ENCODE assay signal across 11 mouse cellular contexts in genomic region chr10:10307384-10307783, GRCm38 (mm10).
DNase-seq lines count a peak whose midpoint lies in the region; ATAC-seq and TF ChIP-seq lines count a peak whose summit lies in the region.
"Had no signal": no experiment of that assay in that cellular context is flagged by ENCODE, and none has a peak within 500 bp of the region (broad histone marks: within the 10 kb centered on the region; RNA-seq: fewer than 3 reads in every experiment).

No protein-coding gene starts in this region.

- peak; percentile 33 for DNase-seq in liver, postnatal 0 days
- DNase-seq in liver, embryonic 11.5 days (ENCODE audit: low spot score) = no peak
- DNase-seq in T-cell, adult 2 months (ENCODE audit: low spot score) = peak; percentile 60
- peak; percentile 47 to 54 for DNase-seq in kidney, postnatal 25 days
- no peak for DNase-seq in hindbrain, embryonic 14.5 days (ENCODE audit: low spot score)
- DNase-seq in retina, embryonic 14.5 days (ENCODE audit: low spot score) = no peak
- DNase-seq in ovary, adult 18-20 months (ENCODE audit: low spot score) = no peak
- DNase-seq: forebrain, postnatal 0 days had no signal

- H3K27me3 ChIP-seq in liver, postnatal 0 days (ENCODE audit: insufficient read depth, low read length) = no peaks in the 10 kb centered on the region
- H3K27me3 ChIP-seq in liver, embryonic 11.5 days (replicated peaks; ENCODE audit: control insufficient read depth, insufficient read depth, low read length) = no peaks in the 10 kb centered on the region
- no peaks in the 10 kb centered on the region for H3K27me3 ChIP-seq in hindbrain, embryonic 14.5 days (ENCODE audit: control insufficient read depth, insufficient read depth, low read length)
- H3K27me3 ChIP-seq: heart, embryonic 12.5 days; limb, embryonic 15.5 days had no signal

- H3K27ac ChIP-seq in liver, postnatal 0 days (ENCODE audit: low read depth) = no peak overlapping the region
- no peak overlapping the region for H3K27ac ChIP-seq in liver, embryonic 11.5 days (ENCODE audit: low read depth, low read length)
- H3K27ac ChIP-seq in hindbrain, embryonic 14.5 days = no peak overlapping the region
- H3K27ac ChIP-seq: limb, embryonic 15.5 days had no signal

- no peaks in the 10 kb centered on the region for H3K9me3 ChIP-seq in liver, postnatal 0 days (ENCODE audit: low read length)
- no peaks in the 10 kb centered on the region for H3K9me3 ChIP-seq in liver, embryonic 11.5 days (ENCODE audit: control insufficient read depth, low read length)
- H3K9me3 ChIP-seq in hindbrain, embryonic 14.5 days (ENCODE audit: control insufficient read depth, low read length) = no peaks in the 10 kb centered on the region
- H3K9me3 ChIP-seq: heart, embryonic 12.5 days; limb, embryonic 15.5 days had no signal

- no peak for TF ChIP-seq CTCF in liver, postnatal 0 days (IDR thresholded peaks at IDR 0.05; ENCODE audit: low read depth)

- H3K36me3 ChIP-seq in liver, postnatal 0 days (replicated peaks; ENCODE audit: insufficient read depth, low read length) = no peaks in the 10 kb centered on the region
- no peaks in the 10 kb centered on the region for H3K36me3 ChIP-seq in liver, embryonic 11.5 days (ENCODE audit: control insufficient read depth, insufficient read depth, low read length)
- H3K36me3 ChIP-seq in hindbrain, embryonic 14.5 days (replicated peaks; ENCODE audit: control insufficient read depth, insufficient read depth) = no peaks in the 10 kb centered on the region
- H3K36me3 ChIP-seq: heart, embryonic 12.5 days; limb, embryonic 15.5 days had no signal

- no peak overlapping the region for H3K9ac ChIP-seq in liver, postnatal 0 days (replicated peaks)
- no peak overlapping the region for H3K9ac ChIP-seq in liver, embryonic 11.5 days (ENCODE audit: low read depth, low read length)
- no peak overlapping the region for H3K9ac ChIP-seq in hindbrain, embryonic 14.5 days
- H3K9ac ChIP-seq: forebrain, postnatal 0 days; heart, embryonic 12.5 days; limb, embryonic 15.5 days had no signal

- H3K4me2 ChIP-seq in liver, postnatal 0 days (ENCODE audit: low read depth, low read length) = no peak overlapping the region
- no peak overlapping the region for H3K4me2 ChIP-seq in liver, embryonic 11.5 days
- H3K4me2 ChIP-seq in hindbrain, embryonic 14.5 days (replicated peaks) = no peak overlapping the region
- H3K4me2 ChIP-seq: heart, embryonic 12.5 days; limb, embryonic 15.5 days had no signal

- no peaks in the 10 kb centered on the region for H3K4me1 ChIP-seq in liver, postnatal 0 days (ENCODE audit: insufficient read depth)
- H3K4me1 ChIP-seq in liver, embryonic 11.5 days (replicated peaks; ENCODE audit: control insufficient read depth, insufficient read depth, low read length) = no peaks in the 10 kb centered on the region
- H3K4me1 ChIP-seq in hindbrain, embryonic 14.5 days (replicated peaks; ENCODE audit: control insufficient read depth, insufficient read depth, low read length) = no peaks in the 10 kb centered on the region
- H3K4me1 ChIP-seq: heart, embryonic 12.5 days; limb, embryonic 15.5 days had no signal

- TF ChIP-seq EP300 in liver, postnatal 0 days (IDR thresholded peaks at IDR 0.05; ENCODE audit: low read depth) = no peak

- 52% methylated on average over 5 of the region's 5 CpGs for WGBS in liver, postnatal 0 days (ENCODE audit: insufficient replicate concordance)
- 72% methylated on average over 5 of the region's 5 CpGs for WGBS in liver, embryonic 11.5 days
- WGBS in hindbrain, embryonic 14.5 days = 89% methylated on average over 5 of the region's 5 CpGs

- no peak overlapping the region for H3K4me3 ChIP-seq in liver, postnatal 0 days (ENCODE audit: low read depth, low read length)
- no peak overlapping the region for H3K4me3 ChIP-seq in liver, embryonic 11.5 days (ENCODE audit: low read depth, low read length)
- no peak overlapping the region for H3K4me3 ChIP-seq in hindbrain, embryonic 14.5 days (replicated peaks; ENCODE audit: low read length)
- H3K4me3 ChIP-seq: heart, embryonic 12.5 days; limb, embryonic 15.5 days had no signal

- ATAC-seq in liver, postnatal 0 days = 0 out of 2 replicates have a peak, but pooled peaks have one; percentile 17
- no peak for ATAC-seq in liver, embryonic 11.5 days (replicated peaks; ENCODE audit: low FRiP score)
- peak; percentile 59; the same call in 1 of the 2 replicates for ATAC-seq in megakaryocyte-erythroid progenitor cell, adult 5-6 weeks (replicated peaks; ENCODE audit: low FRiP score, low TSS enrichment, poor library complexity, severe bottlenecking)
- ATAC-seq in hindbrain, embryonic 14.5 days (ENCODE audit: low FRiP score) = no peak
- ATAC-seq: forebrain, postnatal 0 days had no signal

Comparison
In these comparisons a context has a peak if more than half of its experiments do, and no peak if none do; other contexts are left out.
1. ATAC-seq: peak in liver, postnatal 0 days (single experiment) and megakaryocyte-erythroid progenitor cell, adult 5-6 weeks (single experiment); none in liver, embryonic 11.5 days (single experiment) and hindbrain, embryonic 14.5 days (single experiment).
2. DNase-seq: peak in liver, postnatal 0 days (single experiment), T-cell, adult 2 months (single experiment) and kidney, postnatal 25 days (2 of 2); none in liver, embryonic 11.5 days (single experiment), hindbrain, embryonic 14.5 days (single experiment), retina, embryonic 14.5 days (single experiment) and ovary, adult 18-20 months (single experiment).